Mouse (Mus musculus) cerebellum, adult 9-11 months (tissue): ENCODE results near the gene Ccdc33.

ENCODE experiments used
- DNase-seq: peaks from one replicate; pipeline ENCODE4 v3.0.0; 2022

The Ccdc33 gene

DNA sequence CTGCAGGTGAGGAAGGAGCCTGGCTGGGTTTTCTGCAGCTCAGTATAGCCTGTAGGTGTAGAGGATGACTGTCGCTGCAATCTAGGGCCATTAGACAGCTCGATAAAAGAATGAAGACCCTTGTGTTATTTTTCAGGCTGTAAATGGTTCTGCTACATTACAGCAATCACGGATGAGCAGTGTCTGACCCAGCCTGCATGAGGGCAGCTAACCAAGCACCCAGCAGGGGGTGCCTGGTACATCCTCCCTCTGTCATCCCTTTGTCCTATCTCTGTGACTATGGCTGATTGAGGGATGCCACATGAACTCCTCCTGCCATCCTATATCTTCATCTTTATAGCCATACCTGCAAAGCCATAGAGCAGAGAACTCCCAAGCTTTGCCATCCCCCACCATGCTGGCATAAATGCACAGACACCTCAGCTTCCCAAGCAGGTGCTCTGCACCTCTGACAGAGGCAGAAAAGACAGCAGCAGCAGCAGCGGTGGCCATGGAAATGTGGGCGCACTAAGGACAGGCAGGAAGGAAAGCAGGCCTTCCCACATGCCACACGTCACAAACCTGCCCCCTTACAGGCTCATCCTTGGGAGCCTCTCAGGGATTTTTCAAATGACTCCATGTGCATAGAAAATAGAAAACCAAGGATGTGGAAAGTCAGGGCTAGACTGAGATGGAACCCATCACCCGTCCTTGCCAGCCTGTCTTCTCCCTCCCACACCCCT lies 31.2 kb downstream of the Ccdc33 start:
- no peak for DNase-seq

DNA sequence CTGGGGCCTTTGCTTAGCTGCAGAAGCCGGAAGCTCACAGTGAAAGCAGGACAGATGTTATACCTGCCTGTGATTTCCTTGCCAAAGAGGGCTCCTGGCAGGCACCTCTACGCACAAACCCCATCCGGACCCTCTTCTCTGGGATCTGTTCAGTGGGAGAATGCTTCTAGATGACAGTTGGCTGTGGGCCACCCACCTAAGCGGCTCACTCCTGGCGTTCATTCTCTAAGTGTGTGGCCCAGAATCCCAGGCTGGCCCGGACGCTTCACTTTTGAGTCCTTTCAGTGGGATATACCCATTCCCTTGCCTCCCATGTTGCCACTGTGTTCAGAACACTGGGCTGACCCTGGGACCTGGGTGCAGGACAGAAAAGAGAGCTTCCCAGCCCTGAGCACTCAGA lies 31.8 kb downstream of the Ccdc33 start:
- no peak for DNase-seq

DNA sequence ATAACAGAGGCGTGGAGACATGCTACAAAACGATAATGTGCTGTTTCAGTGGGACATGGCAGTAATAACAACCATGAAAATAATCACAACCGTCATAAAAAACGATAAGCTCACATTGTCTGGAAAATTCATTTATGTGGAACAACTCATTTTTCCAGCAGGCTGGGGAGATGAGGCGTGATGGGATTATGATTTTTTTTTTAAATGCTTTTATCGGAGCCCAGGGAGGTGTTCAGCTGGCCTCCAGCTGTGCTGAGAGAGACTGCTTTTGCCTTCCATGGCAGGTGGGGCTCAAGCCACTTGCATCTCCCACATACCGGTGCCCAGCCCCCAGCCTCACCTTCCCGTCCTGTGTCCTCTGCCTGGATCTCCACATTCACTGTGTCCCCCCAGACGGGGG lies 32.4 kb downstream of the Ccdc33 start:
- DNase-seq = no peak

DNA sequence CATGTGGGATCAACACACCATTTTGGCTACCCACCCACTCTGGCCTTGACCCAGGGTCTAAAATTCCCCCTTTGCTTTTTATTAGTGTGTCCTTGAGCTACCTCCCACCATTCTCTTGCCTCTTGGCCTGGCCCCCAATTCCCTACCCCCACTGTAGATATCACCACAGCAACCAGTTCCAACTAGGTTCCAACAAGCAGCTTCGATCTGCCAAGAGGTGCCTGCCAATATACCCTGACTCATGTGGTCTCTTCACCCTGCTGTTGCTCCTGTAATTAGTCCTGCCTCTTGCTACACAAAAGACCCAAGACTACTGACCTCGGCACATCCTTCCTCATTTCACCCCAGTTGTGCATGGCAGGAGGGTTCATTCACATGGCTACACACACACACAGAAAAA lies 33.5 kb downstream of the Ccdc33 start:
- DNase-seq = no peak

DNA sequence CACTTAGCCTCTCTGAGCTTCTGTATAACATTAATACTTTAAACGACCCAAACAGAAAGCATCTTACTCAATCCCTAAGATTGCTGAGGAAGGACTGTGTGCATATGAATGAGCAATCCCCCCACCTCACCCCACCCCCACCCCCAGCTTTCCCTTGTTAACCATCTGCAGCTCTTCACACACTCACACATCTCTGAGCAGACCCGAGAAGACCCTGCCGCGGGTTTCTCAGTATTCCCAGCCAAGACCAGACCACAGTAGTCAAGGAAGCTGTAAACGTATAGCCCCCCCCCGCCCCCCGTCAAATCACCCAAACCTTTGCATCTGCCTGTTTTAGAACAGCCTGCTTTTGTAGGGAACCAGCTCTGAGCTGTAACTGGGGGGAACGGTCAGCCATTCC lies 34.0 kb downstream of the Ccdc33 start:
- no peak for DNase-seq

DNA sequence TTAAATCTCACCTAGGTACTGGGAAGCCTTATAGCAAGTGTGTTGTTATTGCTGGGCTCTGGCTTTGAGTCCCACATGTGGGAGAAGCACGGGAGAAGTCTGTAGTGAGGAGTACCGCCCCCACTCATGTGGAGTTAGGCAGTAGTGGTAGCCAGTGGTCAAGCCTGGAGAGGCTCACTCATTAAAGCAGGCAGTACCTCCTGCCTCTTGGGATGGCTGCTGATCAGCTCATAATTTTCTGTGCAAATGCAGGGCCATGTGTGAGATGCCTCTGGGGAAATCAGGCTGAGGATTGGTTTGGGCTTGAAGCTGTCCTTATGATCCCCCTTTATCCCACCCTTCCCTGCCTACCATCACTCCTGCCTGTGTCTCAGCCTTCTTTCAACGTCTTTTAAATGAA lies 44.1 kb downstream of the Ccdc33 start:
- DNase-seq = no peak

GRCm38 (mm10) chr9:58067546-58067945 lies 51.1 kb downstream of the Ccdc33 start:
- DNase-seq = peak; percentile 84

- peak; percentile 48 for DNase-seq
Observed at GRCm38 (mm10) chr9:58066731-58067095, 51.9 kb downstream of the Ccdc33 start.

DNA sequence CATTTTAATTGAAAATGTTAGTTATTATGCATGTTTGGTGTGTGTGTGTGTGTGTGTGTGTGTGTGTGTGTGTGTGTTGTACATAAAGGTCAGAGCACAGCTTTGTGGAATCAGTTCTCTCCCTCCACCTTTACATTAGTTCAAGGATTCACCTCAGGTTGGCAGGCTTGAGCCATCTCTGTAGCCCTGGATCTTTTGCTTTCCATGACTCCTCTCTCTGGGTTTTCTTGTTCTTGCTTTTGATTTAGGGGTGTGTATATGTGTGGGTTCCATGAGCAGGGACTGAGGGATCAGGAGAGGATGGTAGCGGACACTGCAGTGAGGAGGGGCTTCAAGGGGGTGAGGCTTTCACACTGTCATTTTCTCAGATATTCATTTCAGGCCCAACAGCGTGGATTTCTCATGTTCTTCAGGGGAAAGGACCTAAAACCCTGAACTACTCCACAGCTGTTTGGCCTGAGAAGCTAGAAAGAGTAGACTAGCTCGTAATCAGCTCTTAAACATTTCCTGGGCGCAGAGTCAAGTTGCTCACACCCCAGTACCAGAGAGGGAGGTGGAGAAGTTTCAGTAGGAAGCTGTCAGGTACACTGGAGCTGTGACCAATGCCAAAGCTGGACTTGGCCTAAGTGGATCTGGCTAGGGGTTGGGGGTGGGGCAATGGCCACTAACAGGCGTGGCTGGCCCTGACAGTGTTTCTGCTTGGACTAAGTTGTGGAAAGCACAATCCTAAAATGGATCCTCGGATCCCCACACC lies 52.5 kb downstream of the Ccdc33 start:
- DNase-seq = no peak

DNA sequence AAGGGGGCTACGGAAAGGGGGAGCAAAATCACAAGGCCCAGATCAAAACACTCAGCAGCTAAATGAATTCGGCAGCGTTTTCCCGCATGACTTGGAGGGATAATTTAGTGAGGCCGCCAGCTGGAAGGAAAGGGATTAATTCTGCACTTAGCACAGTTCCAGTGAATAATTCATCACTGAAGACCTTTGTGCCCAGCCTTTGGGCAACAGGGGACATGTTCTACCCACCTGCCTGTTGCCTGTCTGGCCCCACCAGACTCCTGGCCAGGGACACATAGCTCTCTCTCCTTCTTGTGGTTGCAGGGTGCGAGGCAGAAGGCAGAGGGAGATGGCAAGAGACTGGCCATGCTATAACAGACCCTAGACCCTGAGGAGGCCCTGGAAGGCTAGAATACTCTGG lies 53.1 kb downstream of the Ccdc33 start:
- DNase-seq = no peak

DNA sequence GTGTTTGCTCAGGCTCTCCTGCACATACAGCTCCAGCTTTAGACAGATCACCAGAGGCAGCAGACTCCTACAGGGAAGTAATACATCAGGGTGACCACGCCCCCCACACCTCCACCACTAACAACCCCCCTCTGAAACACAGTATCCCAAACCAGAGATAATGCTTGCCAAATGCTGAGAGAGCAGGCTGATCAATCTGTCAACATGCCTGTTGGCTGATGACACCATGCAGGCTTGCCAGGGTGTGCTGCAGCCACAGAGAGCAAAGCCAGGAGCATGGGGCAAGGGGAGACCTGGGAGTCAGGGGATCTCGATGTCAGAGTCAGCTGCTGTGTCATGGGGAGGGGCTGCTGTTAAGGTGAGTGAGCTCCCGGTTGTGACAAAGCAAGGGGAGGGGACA lies 55.1 kb downstream of the Ccdc33 start, which contains the start of gene Stra6:
Stra6 (plus strand) TSS at position 258 of the 400 bp plus-strand sequence.
- DNase-seq = no peak

GRCm38 (mm10) chr9:58060677-58061667 lies 57.7 kb downstream of the Ccdc33 start:
- DNase-seq = no peak

DNA sequence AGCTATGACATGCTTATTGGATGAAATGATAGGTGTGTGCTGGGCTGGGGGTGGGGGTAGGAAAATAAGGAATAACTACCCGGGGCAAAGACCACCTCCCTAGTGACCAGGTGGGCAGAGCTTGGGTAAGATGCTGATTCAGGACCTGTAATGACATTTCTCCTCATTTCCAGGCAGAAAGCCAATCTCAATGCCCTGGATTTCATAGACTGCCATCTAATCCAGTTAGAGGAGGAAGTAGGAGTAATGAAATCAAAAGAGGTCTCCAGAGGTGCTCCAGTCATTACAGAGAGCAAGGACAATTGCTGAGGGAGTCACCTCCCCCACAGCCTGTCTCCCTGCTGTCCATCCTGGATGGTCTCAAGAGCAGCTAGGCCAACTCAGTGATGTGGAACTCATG lies 58.7 kb downstream of the Ccdc33 start:
- no peak for DNase-seq

DNA sequence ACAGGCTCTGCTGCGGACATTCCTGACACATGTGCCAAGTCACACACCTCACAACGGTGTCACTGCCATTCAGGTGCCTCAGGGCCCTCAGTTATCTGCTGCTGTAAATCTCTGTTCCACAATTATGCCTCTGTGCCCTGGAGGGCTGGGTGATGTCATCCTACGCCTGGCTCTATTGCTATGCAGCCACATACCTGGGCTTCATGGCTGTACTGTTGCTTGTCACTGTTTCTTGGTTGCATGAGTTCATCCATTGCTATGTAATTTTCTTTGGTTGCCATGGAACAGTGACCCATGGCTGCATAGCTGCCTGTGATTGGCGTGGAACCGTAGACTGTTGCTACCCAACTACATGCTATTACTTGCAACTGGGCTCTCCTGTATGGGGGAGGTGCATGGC lies 63.0 kb downstream of the Ccdc33 start:
- DNase-seq = no peak

GRCm38 (mm10) chr9:58054032-58054431 lies 64.6 kb downstream of the Ccdc33 start:
- no peak for DNase-seq

DNA sequence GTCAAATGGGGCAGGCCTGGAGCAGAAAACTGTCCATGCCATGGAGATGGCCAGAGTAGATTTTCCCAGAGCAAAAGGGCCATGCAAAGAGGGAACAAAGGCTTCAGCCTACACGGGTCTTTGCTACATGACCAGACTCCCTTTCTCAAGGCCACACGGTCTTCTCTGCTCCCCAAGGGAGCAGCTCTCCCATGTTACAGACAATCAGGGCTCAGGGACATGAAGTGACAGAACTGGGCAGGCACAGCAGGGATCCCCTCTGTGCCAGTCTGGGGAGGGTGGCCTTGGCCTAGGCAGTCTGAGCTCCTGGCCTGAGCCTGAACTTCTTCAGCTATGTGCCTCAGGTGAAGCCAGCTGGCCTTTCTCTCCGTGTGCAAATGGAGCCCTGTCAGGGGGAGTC lies 65.1 kb downstream of the Ccdc33 start:
- DNase-seq = no peak

DNA sequence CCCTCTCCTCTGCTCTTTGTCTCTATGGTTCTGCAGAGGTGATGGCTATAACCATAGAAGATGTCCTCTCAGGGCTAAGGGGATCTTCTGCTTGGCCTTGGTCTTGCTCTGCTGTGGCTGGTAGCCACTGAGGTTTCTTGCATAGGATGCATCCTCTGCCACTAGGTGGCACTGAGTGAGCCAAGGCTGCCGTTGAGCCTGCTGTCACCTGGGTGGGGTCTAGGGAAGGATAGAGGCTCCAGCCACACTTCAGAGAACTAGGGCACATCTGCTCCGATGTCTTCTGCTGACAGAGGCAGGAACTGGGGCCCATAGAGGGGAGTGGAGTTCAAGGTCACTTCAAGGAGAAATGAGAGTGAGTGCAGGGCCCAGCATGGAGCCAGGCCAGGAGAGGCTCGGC lies 65.5 kb downstream of the Ccdc33 start:
- DNase-seq = peak; percentile 56

DNA sequence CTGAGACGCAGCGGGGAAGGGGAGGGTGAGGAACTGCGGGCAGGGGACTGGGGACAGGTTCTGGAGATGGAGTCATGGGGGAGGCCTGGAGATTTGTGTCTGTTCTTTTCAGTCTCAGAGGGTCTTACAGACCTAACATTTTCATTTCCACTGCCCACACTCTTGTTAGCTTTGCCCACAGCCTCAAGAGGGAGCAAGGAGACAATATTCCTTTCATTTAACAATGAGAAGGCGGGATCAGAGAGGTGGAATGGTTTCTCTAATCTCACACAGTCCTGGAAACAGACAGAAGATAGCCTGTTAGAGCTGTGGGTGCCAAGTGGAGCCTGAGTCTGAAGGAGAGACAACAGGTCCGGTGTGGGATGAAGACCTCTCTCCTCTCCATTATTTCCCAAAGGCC lies 66.7 kb downstream of the Ccdc33 start:
- no peak for DNase-seq

GRCm38 (mm10) chr9:58049861-58050260 lies 68.8 kb downstream of the Ccdc33 start:
- no peak for DNase-seq

- no peak for DNase-seq
Observed at GRCm38 (mm10) chr9:58049186-58049585, 69.4 kb downstream of the Ccdc33 start.

- DNase-seq = no peak
Observed at GRCm38 (mm10) chr9:58048621-58049020, 70.0 kb downstream of the Ccdc33 start.

- no peak for DNase-seq
Observed at GRCm38 (mm10) chr9:58047061-58047460, 71.6 kb downstream of the Ccdc33 start.

GRCm38 (mm10) chr9:58045646-58046045 lies 73.0 kb downstream of the Ccdc33 start:
- no peak for DNase-seq
